Mouse (Mus musculus) forebrain, embryonic 16.5 days (tissue): ENCODE results near the gene Sprtn. TPM values are rescaled to one million over a fixed set of nuclear protein-coding genes. Genes with fewer than 3 reads are reported as not detected.

ENCODE experiments used
- ATAC-seq: fragments of 200-750 bp; cut with Nextera tagmentation; 2 replicates; pipeline ENCODE4 v1.8.0; 2017; ENCODE audit warnings: mild to moderate bottlenecking, moderate library complexity
- H3K27ac ChIP-seq: fragments of 300-500 bp; sonication (generic); 2 replicates; pipeline ENCODE4 v1.5.1; 2014; ENCODE audit warnings: low read length, control low read depth
- H3K27me3 ChIP-seq: fragments of 300-500 bp; sonication (generic); replicated peaks from 2 replicates; pipeline ENCODE4 v1.6.1; 2014; ENCODE audit warnings: low read length; ENCODE audit not compliant: control insufficient read depth, insufficient read depth
- H3K36me3 ChIP-seq: fragments of 300-500 bp; sonication (generic); 2 replicates; pipeline ENCODE4 v1.6.1; 2014; ENCODE audit not compliant: control insufficient read depth, insufficient read depth
- H3K4me1 ChIP-seq: fragments of 300-500 bp; sonication (generic); replicated peaks from 2 replicates; pipeline ENCODE4 v1.6.1; 2014; ENCODE audit warnings: low read length; ENCODE audit not compliant: control insufficient read depth, insufficient read depth
- H3K4me2 ChIP-seq: fragments of 300-500 bp; sonication (generic); 2 replicates; pipeline ENCODE4 v1.6.1; 2014; ENCODE audit warnings: mild to moderate bottlenecking, low read length, control low read depth
- H3K4me3 ChIP-seq: fragments of 300-500 bp; sonication (generic); replicated peaks from 2 replicates; pipeline ENCODE4 v1.5.1; 2014; ENCODE audit warnings: mild to moderate bottlenecking, low read length, control low read depth
- H3K9ac ChIP-seq: fragments of 300-500 bp; sonication (generic); replicated peaks from 2 replicates; pipeline ENCODE4 v1.6.1; 2014; ENCODE audit warnings: low read depth, low read length, control low read depth
- H3K9me3 ChIP-seq: fragments of 300-500 bp; sonication (generic); 2 replicates; pipeline ENCODE4 v1.6.1; 2016; ENCODE audit warnings: low read length; ENCODE audit not compliant: control insufficient read depth
- WGBS: fragments of 180-500 bp; shearing (Covaris S2); extraction: QIAGEN DNeasy Blood & Tissue Kit; methylation state at CpG from one replicate; pipeline ENCODE4 v1.1.7; 2014; 5-methylcytosine and 5-hydroxymethylcytosine counted together
- polyA plus RNA-seq: library from polyadenylated mRNA; unstranded; fragments of >200 nt; fragmentation: Nextera tagmentation; extraction: Ambion mirVana; gene quantifications from 2 replicates; pipeline ENCODE4 v1.2.1, GENCODE M21; 2015

Gene Sprtn
- polyA plus RNA-seq, 1 experiment from 2014 or later: 10.6 TPM

DNA sequence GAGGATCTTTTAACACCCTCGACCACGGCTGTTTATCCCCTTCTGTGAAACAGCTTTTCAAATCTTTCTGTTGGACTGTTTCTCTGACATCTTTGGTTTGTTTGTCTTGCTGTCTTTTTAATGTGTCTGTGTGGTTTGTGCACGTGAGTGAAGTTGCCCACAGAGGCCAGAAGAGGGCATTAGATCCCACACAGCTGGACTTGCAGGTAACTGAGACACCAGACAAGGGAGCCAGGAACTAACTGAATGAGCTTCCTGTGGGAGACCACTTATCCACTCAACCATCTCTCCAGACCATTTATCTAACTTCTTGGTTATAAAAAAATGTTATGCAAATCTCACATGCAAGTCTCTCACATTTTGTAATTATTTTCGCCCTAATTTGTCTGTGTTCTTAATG lies 33.0 kb downstream of the Sprtn start:
- no peak for ATAC-seq
- H3K4me1 ChIP-seq: peaks cover 3% of the 10 kb centered on the region; the same call in 1 of the 2 replicates
- 91% methylated on average over 4 of the region's 4 CpGs for WGBS
- no peak overlapping the region for H3K4me3 ChIP-seq
- no peak overlapping the region for H3K9ac ChIP-seq
- H3K27ac ChIP-seq: no peak overlapping the region
- H3K36me3 ChIP-seq: no peaks in the 10 kb centered on the region
- no peak overlapping the region for H3K4me2 ChIP-seq
- H3K27me3 ChIP-seq: no peaks in the 10 kb centered on the region
- no peaks in the 10 kb centered on the region for H3K9me3 ChIP-seq

DNA sequence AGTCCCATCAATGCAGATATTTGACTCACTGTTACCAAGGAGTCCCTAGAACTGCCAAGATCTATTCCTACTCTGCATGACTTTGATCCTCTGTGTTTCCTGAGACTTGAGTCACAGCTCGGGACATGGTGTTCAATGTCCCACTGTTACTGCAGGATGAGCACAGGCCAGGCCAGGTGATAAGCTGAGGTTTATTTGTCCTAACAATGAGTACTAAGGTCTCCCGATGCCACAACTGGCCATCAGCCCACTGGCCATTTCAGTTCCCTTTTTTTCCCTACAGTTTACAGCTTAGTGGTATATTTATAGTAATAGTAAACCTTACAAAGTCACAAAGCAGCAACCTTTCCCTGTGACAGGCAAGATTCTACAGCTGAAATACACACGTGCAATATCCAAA lies 34.7 kb downstream of the Sprtn start:
- no peak overlapping the region for H3K9ac ChIP-seq
- no peak overlapping the region for H3K4me2 ChIP-seq
- H3K4me3 ChIP-seq: no peak overlapping the region
- WGBS: 89% methylated on average over 3 of the region's 3 CpGs
- no peak overlapping the region for H3K27ac ChIP-seq
- no peak for ATAC-seq
- H3K36me3 ChIP-seq: no peaks in the 10 kb centered on the region
- H3K9me3 ChIP-seq: no peaks in the 10 kb centered on the region
- 0 out of 2 replicates have a peak, but pooled peaks cover 3% of the 10 kb centered on the region for H3K4me1 ChIP-seq
- no peaks in the 10 kb centered on the region for H3K27me3 ChIP-seq

DNA sequence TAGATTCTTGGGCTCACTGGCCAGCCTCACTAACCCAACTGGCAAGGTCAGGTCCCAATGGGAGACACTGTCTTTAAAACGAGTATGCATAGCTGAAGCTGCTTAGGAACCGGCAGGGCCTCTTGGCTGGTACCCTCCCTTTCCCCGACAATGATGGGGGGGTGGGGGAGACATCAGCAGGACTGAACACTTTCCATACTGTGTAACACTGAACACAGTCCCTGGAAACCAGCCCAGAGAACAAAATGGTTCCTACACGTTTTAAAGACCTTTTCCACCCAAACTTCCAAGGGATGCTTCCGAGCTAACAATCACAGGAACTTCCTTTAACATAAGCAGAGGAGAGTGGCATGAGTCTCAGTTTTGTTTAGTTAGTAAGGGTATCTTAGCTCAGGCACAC lies 37.4 kb downstream of the Sprtn start:
- no peak overlapping the region for H3K9ac ChIP-seq
- no peaks in the 10 kb centered on the region for H3K9me3 ChIP-seq
- 87% methylated on average over 5 of the region's 5 CpGs for WGBS
- ATAC-seq: no peak
- no peaks in the 10 kb centered on the region for H3K27me3 ChIP-seq
- no peak overlapping the region for H3K4me2 ChIP-seq
- no peaks in the 10 kb centered on the region for H3K4me1 ChIP-seq
- no peak overlapping the region for H3K27ac ChIP-seq
- H3K36me3 ChIP-seq: peaks cover 4% of the 10 kb centered on the region; the same call in 1 of the 2 replicates
- no peak overlapping the region for H3K4me3 ChIP-seq

DNA sequence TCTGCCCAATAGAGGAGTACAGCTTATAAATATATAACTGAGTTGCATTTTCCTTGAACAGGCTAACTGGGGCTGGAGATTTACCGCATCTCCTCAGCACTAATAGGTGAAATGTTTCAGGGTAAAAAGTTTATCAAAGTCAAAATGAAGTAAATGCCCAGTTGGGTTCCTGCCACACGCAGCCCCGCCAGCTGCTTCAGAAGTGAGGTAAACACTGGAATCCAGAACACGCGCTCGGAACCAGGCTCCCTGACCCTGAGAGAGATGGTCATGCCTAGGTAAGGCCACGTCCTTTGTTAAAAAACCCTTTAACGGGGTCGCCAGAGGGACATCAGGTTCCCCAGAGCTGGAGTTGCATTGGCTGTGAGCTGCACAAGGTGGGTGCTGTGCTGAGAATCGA lies 39.0 kb downstream of the Sprtn start:
- H3K4me2 ChIP-seq: no peak overlapping the region
- no peaks in the 10 kb centered on the region for H3K27me3 ChIP-seq
- H3K36me3 ChIP-seq: peaks cover 4% of the 10 kb centered on the region; the same call in 1 of the 2 replicates
- WGBS: 96% methylated on average over 10 of the region's 10 CpGs
- H3K9me3 ChIP-seq: no peaks in the 10 kb centered on the region
- no peak overlapping the region for H3K27ac ChIP-seq
- no peak overlapping the region for H3K9ac ChIP-seq
- H3K4me1 ChIP-seq: no peaks in the 10 kb centered on the region
- H3K4me3 ChIP-seq: no peak overlapping the region
- ATAC-seq: no peak

DNA sequence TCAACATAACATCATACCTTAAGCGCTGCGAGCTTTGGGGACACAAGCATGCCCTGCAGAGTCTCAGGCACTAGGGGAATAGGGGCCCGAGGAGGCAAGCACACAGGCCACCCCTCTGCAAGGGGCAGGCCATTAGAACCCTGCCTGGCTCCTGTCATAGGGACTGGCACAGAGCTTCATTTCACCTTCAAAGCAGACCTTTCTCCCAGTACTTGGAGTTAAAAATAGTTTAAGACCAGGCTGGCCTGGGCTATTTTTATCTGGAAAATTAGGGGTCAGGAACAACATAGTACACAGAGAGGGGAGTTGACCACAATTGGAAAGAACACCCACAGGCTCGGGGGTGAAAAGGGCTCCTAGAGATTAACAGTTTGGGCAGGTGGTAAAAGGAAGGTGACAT lies 39.6 kb downstream of the Sprtn start:
- H3K27me3 ChIP-seq: no peaks in the 10 kb centered on the region
- H3K9ac ChIP-seq: no peak overlapping the region
- no peak overlapping the region for H3K4me2 ChIP-seq
- H3K4me1 ChIP-seq: no peaks in the 10 kb centered on the region
- no peak overlapping the region for H3K27ac ChIP-seq
- 91% methylated on average over 4 of the region's 4 CpGs for WGBS
- ATAC-seq: no peak
- peaks cover 4% of the 10 kb centered on the region; the same call in 1 of the 2 replicates for H3K36me3 ChIP-seq
- no peaks in the 10 kb centered on the region for H3K9me3 ChIP-seq
- no peak overlapping the region for H3K4me3 ChIP-seq

DNA sequence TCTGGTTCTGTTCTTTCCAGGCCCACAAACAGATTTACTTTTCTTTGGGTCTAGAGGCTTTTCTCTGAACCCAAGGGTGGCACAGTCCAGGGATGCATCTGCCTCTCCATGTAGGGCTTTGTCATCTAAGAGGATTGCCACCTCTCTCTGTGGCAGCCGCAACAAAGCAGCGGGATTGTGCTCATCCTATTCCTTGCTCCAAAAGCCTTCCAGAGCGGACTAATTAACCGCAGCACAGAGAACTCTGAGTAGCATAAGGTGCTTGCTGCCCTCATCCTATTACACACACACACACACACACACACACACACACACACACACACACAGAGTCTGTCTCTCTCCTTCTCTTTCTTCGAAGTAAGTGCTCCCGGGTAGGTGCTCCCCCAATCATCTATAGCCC lies 46.1 kb downstream of the Sprtn start:
- 75% methylated on average over 6 of the region's 6 CpGs for WGBS
- H3K9me3 ChIP-seq: no peaks in the 10 kb centered on the region
- no peak for ATAC-seq

DNA sequence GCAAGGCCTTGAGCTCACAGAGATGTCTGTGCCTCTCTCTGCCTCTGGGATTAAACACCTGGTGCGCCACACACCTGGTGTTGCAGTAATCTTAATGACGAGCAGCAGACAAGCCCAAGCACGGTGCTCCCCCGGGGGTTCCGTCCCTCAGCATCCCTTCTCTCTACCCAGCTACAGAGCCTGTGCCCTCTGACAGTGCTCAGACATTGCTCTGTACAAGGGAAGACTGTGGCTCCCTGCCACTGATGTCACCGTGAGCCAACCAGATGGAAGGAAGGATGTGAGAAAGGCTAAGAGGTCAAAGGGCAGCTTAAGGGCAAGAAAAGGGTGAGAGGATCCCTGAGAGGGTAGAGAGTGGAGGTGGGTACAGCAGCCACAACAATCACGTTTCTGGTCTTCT lies 46.7 kb downstream of the Sprtn start:
- WGBS: 69% methylated on average over 7 of the region's 7 CpGs
- H3K27ac ChIP-seq: no peak overlapping the region
- peaks cover 35% of the 10 kb centered on the region for H3K4me1 ChIP-seq
- no peak overlapping the region for H3K9ac ChIP-seq
- no peaks in the 10 kb centered on the region for H3K9me3 ChIP-seq
- no peak overlapping the region for H3K4me2 ChIP-seq
- H3K27me3 ChIP-seq: no peaks in the 10 kb centered on the region
- H3K4me3 ChIP-seq: no peak overlapping the region
- no peak for ATAC-seq
- no peaks in the 10 kb centered on the region for H3K36me3 ChIP-seq

More for the DNA sequence above, 46.1 kb downstream of the Sprtn start:
- H3K4me2 ChIP-seq: no peak overlapping the region
- peaks cover 35% of the 10 kb centered on the region for H3K4me1 ChIP-seq
- H3K4me3 ChIP-seq: no peak overlapping the region
- H3K27me3 ChIP-seq: no peaks in the 10 kb centered on the region
- no peak overlapping the region for H3K9ac ChIP-seq
- H3K27ac ChIP-seq: no peak overlapping the region
- peaks cover 4% of the 10 kb centered on the region; the same call in 1 of the 2 replicates for H3K36me3 ChIP-seq

DNA sequence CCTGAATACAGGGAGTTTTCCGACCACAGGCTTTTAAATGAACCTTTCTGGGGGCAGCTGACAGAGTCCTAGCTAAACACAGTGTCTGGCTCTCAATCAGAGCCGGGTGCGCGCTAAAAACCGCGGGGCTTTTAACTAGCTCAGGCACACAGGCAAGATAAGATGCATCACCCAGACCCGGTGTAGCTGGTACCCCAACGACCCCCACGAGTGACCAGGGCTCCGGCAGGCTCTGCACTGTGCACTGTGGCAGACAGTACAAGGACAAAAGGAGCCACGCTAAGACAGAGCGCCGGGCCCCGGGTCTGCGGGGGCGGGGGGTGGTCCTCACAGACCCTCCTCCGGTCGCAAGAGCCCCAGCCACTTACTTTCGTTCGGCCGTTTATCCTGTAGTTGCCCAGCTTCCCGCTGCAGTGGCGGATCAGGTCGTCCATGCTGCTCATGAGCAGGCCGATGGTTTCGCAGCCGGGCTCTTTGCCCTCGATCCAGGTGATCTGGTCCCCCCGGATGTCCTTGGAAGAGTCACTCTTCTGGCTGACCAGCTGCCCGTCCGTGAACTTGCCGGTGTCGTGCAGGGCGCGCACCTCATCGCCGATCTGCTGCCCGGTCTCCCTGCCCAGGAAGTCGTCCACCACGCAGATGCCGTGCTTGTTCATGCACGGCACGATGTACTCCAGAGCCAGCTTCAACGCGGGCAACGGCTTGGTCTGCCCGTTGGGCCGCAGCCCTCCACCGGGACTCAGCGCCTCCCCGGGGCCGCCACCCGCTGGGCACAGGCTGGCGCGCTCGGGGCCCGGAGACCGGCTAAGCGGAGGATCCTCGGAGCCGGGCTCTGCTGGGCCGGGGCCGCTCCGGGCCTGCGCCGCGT lies 50.4 kb downstream of the Sprtn start:
- Histone ChIP-seq H3K36me3 (no peaks in the 10 kb centered on the region), H3K4me2 (peak overlapping the region; percentile 94), H3K4me1 (peaks cover 49% of the 10 kb centered on the region), H3K27me3 (no peaks in the 10 kb centered on the region), H3K27ac (peak overlapping the region; percentile 99), H3K9me3 (no peaks in the 10 kb centered on the region), H3K4me3 (peak overlapping the region; percentile 86), H3K9ac (peak overlapping the region; percentile 96)
- peak; percentile 34 for ATAC-seq
- WGBS: under 1% methylated on average over 64 of the region's 67 CpGs

DNA sequence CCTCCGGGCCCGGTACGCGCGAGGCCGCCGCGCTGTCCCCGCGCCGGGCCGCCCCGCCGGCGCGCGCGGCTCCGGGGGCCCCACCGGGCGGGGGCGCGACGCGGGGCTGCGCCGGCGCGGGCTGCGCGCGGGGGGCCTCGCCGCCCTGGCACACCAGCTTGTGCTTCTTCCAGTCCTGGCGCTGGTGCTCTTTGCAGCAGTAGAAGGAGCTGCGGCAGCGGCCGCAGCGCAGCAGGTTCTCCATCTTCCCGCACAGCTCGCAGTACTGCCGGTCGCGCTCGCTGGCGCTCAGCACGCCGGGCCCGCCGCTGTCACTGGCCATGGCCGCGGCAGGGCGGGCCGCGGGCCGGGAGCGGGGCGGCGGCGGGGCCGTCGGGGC lies 51.0 kb downstream of the Sprtn start:
- no peaks in the 10 kb centered on the region for H3K27me3 ChIP-seq

More for the DNA sequence above, 51.0 kb downstream of the Sprtn start:
- H3K36me3 ChIP-seq: no peaks in the 10 kb centered on the region
- ATAC-seq: peak; percentile 22
- H3K27ac ChIP-seq: peak overlapping the region; percentile 99
- WGBS: 1% methylated on average over 52 of the region's 62 CpGs
- H3K4me3 ChIP-seq: peak overlapping the region; percentile 86
- no peaks in the 10 kb centered on the region for H3K9me3 ChIP-seq
- H3K4me1 ChIP-seq: peaks cover 44% of the 10 kb centered on the region
- H3K4me2 ChIP-seq: peak overlapping the region; percentile 94
- H3K9ac ChIP-seq: peak overlapping the region; percentile 96
